Mouse (Mus musculus) heart, postnatal 14 days (tissue): Measurements from ENCODE around the gene Amer1. TPM values are rescaled to one million over a fixed set of nuclear protein-coding genes. Genes with fewer than 3 reads are reported as not detected.
A peak's percentile ranks its signal among the peaks of the same experiment; 100 is the strongest.

Experiments
- DNase-seq, 2 experiments: peaks; one replicate each; pipeline ENCODE4 v3.0.0; 2021 to 2022
- intact Hi-C: fragments of 180-260 bp; cut with DNase I; formaldehyde crosslinking; loops from one replicate; pipeline ENCODE4 v1.15.1; 2025
- long read RNA-seq, 2 experiments: library from polyadenylated mRNA; stranded (forward); transcript quantifications; one replicate each; pipeline ENCODE4 v2.0.0; 2021
- total RNA-seq, 2 experiments: library from RNA; stranded (reverse); gene quantifications; 2 replicates each; pipeline ENCODE4 v1.2.3; 2021

Gene Amer1
- 1 to 10 TPM; 4.8 to 6.7 TPM for total RNA-seq
- long read RNA-seq, experiment 1, full-length matches to known transcripts, result 1 of 1 reads
- long read RNA-seq, experiment 1, partial matches to known transcripts, result 0 of 1 reads
- long read RNA-seq, experiment 1, other reads (novel, unspliced or antisense), result 0 of 1 reads
- long read RNA-seq, experiment 2, full-length matches to known transcripts, result 2 of 2 reads
- long read RNA-seq, experiment 2, partial matches to known transcripts, result 0 of 2 reads
- long read RNA-seq, experiment 2, other reads (novel, unspliced or antisense), result 0 of 2 reads

GRCm38 (mm10) chrX:95444776-95445111 is at the start of gene Amer1:
TSS of gene Amer1 (minus strand) at chrX:95444872.
- intact Hi-C loops, result loop anchor here (10.0 kb wide), 1 partner anchor 900 kb away; the partner anchor contains the start of gene Maged1
- DNase-seq, result peak; percentile 86 to 87

- no peak for DNase-seq
- intact Hi-C loops, result no loop called here
Measured at GRCm38 (mm10) chrX:95457166-95457565, 12.5 kb upstream of the Amer1 start.

GRCm38 (mm10) chrX:95445866-95446265 is 1.2 kb upstream of the Amer1 start:
- intact Hi-C loops, result loop anchor here (10.0 kb wide), 1 partner anchor 901 kb away; the partner anchor contains the start of gene Maged1
- DNase-seq, result peak in 1 of 2 experiments; percentile 6

GRCm38 (mm10) chrX:95445141-95445540 is 469 bp upstream of the Amer1 start:
- intact Hi-C loops, result loop anchor here (10.0 kb wide), 1 partner anchor 900 kb away; the partner anchor contains the start of gene Maged1
- no peak for DNase-seq

- intact Hi-C loops, result loop anchor here (10.0 kb wide), 1 partner anchor 899 kb away; the partner anchor contains the start of gene Maged1
- DNase-seq, result peak; percentile 43
Measured at GRCm38 (mm10) chrX:95443898-95444775, 535 bp downstream of the Amer1 start.

GRCm38 (mm10) chrX:95443390-95443789 is 1.3 kb downstream of the Amer1 start:
- intact Hi-C loops, result loop anchor here (10.0 kb wide), 1 partner anchor 899 kb away; the partner anchor contains the start of gene Maged1
- peak in 1 of 2 experiments; percentile 9 for DNase-seq

GRCm38 (mm10) chrX:95442261-95442660 is 2.4 kb downstream of the Amer1 start:
- no peak for DNase-seq
- intact Hi-C loops, result loop anchor here (10.0 kb wide), 1 partner anchor 897 kb away; the partner anchor contains the start of gene Maged1

- no peak for DNase-seq
- intact Hi-C loops, result loop anchor here (10.0 kb wide), 1 partner anchor 896 kb away; the partner anchor contains the start of gene Maged1
Measured at GRCm38 (mm10) chrX:95441290-95441689, 3.4 kb downstream of the Amer1 start.

GRCm38 (mm10) chrX:95438491-95438890 is 6.2 kb downstream of the Amer1 start:
- DNase-seq, result no peak
- intact Hi-C loops, result no loop called here

GRCm38 (mm10) chrX:95437236-95437635 is 7.4 kb downstream of the Amer1 start:
- intact Hi-C loops, result no loop called here
- peak in 1 of 2 experiments; percentile 44 for DNase-seq

GRCm38 (mm10) chrX:95373101-95373500 is 71.6 kb downstream of the Amer1 start:
- intact Hi-C loops, result no loop called here
- no peak for DNase-seq

Other genes starting within 250 kb of the Amer1 start
- 10 to 100 TPM; 15.0 to 18.1 TPM for gene Arhgef9, start 248.0 kb downstream of the Amer1 start, total RNA-seq
- gene Asb12, start 113.1 kb upstream of the Amer1 start, total RNA-seq, result 10 to 100 TPM in 1 of 2 experiments, 1 to 10 TPM in 1; 9.8 to 12.5 TPM
- gene Pfn5, start 113.2 kb upstream of the Amer1 start, total RNA-seq, result not detected
- 1 to 10 TPM; 1.6 to 1.9 TPM for gene Zc4h2, start 213.6 kb upstream of the Amer1 start, total RNA-seq